Mouse (Mus musculus) frontal cortex, adult (tissue): ENCODE measurements around the gene Rbms3.

Experiments
- ATAC-seq: cut with Nextera tagmentation; 2 replicates; pipeline ENCODE4 v1.9.2; 2017; ENCODE audit warnings: mild to moderate bottlenecking, moderate library complexity, mixed read lengths; ENCODE audit not compliant: low TSS enrichment

Gene Rbms3

DNA sequence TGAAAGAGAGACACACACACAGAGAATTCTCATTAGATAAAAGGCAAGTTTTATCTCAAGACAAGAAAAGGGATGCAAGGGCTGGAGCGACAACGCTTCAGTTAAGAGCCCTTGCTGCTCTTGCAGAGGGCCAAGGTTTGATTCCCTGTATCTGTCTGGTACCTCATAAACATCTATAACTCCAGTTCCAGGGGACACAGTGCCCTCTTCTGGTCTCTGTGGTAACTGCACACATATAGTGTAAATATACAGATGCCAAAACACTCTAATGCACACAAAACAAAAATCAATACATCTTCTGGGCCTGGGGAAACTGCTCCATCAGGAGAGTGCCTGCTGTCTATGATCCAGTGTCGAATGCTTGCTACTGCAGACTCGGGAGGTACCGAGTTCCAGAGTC, 145.3 kb downstream of the Rbms3 start:
- ATAC-seq: no peak

DNA sequence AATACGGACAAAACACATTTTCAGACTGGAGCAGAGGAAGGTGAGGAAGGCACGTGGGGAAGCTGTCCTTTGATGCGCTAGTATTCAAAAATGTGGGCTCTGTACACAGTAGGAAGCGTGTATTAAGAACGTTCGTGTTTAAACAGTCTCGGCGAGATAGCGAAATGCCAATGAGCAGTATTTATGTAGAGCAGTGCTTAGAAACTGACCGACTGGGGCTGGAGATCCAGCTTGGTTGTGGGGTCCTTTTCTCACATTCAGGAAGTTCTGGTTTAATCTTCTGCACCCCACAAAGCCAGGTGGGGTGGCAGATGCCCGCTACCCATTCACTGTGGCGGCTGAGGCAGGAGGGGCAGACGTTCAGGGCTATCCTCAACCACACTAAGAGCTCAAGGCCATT, 153.0 kb downstream of the Rbms3 start:
- ATAC-seq: no peak

DNA sequence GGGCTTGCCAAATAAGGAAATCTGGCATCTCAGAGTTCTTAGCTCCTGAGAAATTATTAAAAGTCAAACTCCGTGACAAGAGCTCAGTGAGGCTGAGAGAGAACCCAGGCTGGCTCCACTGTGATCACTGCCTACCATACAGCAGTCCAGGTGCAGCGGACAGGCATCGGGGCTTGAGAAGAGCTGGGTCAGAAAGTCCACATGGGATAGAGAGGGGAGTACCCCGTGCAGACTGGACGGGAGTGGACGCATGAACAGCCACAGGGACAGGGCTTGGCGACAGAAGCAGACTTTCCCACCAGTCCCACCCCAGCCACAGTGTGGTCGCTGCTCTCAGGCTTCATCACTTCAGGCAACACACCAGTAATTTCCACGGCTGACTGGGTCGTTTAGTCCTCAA, 176.9 kb downstream of the Rbms3 start:
- ATAC-seq: no peak

DNA sequence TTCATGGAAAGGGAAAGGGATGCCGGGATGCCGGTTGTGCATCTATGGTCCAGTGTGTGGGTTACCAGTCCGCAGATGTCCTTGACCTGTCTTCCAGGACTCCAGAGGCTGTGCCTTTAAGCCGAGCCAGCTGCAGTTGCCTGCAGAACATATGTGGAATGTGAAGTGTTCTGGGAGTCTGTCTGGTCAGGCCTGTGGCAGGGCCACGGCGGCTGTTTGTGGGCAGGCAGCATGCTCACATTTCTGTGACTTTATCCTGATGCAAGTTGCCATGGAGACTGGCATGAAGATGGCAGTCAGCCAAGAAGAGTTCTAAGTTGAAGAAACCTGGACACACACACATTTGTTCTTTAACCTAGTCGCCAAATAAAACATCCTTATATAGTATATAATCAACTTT, 187.1 kb downstream of the Rbms3 start:
- ATAC-seq: no peak

DNA sequence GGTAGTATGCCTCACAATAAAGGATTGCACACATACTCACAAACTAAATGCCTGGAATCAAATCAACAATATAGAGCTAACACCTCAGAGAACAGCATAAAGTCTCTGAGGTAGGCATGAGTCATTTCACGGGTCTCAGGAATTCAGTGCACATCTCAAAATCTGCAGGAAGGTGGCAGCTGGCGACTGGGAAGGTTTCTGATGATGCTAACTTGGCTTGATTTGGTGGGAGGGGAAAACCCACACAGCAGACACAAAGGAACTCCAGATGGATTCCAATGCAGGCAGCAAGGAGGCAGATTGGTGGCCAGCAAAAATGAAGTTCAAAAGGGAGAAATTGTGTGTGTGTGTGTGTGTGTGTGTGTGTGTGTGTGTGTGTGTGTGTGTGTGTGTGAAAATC, 193.9 kb downstream of the Rbms3 start:
- ATAC-seq: peak; percentile 99

DNA sequence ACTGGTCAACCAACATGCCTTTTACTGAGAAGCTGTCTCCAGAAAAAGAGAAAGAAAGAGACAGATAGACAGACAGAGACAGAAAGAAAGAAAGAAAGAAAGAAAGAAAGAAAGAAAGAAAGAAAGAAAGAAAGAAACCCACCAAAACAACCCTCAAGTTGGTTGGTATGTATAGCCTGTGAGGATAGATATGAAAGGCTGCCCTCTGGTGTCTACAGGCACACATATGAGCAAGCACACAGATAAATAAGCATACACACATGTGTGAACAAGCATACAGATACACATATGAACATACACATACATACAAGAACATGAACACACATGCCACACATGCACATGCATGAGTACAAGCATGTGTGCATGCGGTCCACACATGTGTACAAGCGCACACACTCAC, 199.0 kb downstream of the Rbms3 start:
- ATAC-seq: no peak

DNA sequence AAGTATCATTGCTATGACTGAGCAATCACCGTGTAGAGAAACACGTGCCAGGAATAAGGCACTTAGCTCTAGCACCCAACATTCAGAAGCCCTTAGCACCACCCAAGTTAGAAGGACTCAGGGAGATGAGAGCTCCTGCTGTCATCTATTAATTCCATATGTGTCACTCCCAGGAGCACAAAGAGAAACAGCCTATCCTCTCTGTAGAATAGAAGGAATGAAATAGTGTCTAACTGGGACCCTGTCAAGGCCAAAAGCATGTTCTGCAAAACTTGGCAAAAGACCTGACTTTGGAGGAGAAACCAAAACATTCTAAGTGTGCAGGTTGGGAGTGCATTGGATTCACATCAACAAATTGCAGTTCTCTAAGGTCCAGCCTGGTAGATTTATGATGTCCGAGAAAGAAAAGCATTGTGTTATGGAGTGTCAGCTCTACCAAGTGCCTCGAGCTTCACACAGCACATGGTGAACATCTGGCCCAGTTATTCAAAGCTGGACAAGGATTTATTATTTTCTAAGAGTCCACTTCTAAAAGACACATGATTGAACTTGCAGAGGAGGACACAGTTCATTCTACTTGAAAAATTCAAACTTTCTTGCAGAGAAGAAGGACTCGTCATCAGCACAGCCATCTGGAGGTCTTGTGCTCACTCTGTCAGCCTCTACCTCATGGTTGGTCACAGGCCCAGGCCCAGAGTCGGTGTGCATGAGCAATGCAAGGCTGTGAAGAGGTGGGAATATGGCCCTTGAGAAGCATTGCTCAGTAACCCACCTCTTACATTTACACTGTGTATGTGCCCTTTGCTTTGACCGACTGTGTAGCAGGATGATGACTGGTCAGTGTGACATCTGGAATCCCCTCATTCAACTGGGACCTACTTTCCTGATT, 200.3 kb downstream of the Rbms3 start:
- ATAC-seq: no peak

DNA sequence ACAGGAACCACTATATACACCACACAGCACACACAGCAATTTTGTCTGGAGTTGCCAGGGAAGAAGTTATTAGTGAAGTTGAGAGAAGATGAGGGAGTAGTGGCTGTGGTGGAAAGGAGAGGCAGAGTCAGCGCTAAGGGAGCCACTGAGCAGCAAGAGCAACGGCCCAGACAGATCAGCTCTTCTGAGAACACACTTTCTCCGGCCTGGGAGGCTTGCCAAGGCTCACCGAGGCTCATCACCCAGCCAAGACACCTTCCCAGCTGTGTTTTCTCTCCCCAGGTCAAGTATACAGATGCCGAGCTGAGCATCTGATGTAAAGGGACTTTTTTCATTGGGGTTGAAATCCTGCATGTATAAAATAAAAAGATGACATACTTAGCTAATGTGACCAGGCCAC, 206.5 kb downstream of the Rbms3 start:
- no peak for ATAC-seq

DNA sequence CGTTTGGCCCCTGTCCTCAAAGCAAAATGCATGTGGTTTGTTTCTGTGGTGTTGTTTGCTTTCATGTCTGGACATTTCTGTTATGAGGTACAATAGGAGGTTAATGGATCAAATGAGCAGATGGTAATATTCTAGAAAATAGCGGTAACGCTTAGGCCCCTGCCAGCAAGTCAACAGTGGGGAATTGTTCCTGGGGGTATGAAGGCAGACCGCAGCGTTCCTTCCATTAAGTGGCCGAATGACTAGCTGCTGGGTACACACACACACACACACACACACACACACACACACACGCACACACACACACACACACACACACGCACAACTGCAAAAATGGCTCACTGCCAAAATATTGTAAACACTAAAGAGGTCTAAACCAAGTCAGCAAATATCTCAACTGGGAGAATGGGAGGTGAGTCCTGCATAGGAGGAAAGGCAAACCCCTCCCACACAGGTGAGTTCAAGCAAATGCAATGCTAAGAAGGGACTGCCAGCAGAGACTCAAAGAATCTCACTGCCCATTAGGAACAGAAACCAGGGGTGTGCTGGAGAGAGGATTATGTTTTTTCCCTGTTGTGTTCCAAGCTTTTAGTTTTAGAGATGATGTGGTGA, 209.7 kb downstream of the Rbms3 start:
- ATAC-seq: no peak

DNA sequence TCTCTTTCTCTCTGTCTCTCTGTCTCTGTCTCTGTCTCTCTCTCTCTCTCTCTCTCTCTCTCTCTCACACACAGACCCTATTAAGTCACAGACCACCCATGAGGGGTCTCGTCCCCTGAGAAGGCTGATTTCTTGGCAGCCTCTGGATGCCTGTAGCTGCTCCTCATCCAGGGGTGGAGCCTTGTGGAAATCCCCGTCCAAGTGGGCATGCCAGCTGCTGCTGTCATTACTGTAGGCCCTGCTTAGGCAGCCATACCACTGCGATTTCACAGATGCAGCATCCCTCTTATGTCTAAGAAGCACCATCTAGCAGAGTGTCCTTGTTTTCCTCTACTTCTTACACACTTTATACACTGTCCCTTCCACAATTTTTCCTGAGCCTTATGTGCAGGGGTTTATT, 216.5 kb downstream of the Rbms3 start:
- no peak for ATAC-seq

DNA sequence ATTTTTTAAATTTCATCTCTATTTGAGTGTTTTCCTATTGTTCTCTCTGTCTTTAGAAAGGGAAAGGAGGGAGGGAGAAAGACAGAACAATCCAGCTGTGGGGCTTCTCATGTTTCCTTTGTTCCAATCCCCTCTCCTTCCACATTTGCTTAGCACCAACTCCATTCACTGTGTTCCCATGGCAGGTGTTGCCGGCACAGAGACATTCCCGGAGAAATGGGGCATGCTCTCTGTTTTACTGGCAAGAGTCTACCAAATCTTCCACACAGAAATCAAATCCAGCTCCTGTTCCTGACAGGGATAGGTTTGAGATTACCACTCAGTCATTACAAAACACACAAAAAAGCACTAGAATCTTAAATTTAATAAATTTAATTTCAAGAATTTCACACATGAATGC, 217.1 kb downstream of the Rbms3 start:
- no peak for ATAC-seq

DNA sequence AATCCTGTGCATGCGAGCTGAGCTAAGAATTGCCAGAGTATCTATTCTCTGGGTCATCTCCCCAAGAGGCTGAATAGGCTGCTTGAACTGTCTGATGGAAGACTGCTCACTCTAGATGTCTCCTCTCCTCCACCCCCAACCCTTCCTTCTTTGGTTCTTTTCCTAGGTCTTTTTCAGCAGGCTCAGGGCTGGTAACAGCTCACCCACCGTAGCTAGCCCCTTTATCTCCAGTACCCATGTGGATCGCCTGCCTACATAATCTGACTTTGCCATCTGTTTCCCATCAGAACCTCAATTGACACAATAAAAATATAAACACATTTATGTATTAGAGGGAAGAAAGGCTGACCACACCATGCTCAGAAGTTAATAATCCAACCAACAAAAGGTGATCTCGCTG, 225.1 kb downstream of the Rbms3 start:
- ATAC-seq: no peak

DNA sequence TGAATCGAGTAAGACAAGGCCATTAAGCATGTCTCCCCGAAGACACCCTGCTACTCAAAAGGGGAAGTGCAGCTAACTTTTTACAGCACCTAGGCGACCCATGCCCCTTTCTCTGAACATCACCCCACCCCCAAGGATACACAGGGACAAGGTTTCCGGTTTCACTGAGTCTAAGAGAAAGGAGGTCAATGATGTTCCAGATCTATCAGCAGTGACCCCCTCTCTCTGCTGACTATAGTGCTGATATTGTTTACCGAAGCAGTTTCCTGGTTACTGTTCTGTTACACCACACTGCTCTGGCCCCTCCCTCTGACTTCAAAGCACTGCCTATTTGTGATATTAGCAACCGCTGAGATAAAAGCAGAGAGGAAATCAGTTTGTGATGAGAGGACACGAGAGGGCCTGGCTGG, 229.4 kb downstream of the Rbms3 start:
- ATAC-seq: no peak

DNA sequence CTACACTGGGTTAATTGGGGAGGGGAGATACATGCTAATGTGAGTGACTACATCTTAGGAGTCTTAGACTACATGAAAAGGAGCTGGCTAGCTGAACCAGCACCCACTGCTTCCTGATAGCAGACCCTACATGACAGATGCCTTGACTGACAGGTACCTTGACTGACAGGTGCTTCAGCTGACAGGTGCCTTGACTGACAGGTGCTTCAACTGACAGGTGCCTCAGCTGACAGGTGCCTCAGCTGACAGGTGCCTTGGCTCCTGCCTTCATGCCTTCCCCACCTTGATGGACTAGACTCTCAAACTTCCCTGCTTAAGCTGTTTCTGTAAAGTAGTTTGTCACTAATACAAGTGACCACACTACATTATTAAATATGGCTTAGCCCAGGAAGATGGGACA, 232.6 kb downstream of the Rbms3 start:
- no peak for ATAC-seq

DNA sequence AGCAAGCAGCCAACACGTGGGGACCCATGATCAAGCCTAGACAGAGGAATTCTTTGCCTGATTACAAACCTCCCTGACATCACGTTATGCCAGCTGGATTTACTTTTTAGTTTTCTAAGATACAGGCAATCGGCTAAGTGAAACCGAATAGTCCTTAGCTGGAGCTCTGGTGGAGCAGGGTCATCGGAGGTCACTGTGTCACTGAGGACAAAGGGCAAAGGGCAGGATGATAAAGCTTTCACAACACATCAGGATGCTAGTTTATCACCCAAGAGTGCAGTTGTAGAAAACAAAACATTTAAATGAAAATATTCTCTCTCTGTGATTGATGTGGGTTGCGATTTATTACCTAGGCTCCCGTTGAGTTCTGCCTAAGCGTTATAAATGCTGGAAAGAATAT, 233.1 kb downstream of the Rbms3 start:
- ATAC-seq: no peak

DNA sequence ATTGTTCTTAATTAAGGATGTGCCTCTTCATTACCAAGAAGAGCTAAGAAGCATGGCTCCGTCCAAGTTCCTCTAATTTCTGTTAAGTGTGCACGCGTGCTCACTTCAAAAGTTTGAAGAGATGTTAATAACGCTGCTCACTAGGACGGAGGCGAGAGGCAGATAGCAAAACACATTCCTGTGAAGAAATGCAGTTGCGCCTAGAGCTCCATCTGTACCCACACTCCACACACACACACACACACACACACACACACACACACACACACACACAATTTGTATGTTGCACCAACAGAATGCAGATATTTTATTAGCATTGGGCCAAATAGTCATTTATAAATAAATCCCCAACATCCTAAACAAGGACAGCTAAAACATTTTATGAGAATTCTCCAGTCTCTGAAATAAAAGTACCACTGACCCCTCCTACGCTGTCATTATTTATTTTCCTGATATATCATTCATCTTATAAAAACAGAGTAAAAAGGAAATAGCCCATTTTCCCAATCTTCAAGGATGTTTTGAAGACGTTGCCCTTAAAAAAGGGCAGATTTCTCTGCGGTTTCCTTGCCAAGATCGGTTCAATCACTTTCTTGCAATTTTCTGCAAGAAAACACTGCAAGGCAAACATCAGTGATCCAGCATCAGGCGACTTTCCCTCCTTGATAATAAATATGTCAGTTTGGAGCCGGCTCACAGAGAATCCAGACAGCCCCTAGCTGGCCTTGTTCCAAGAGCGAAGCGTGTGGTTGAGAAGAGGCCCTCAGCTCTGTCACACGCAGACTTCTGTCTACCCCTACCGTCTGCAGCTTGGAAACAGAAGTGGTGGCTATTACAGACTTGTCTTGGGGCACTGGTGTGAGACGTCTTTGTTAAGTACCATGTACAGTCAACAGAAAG, 235.8 kb downstream of the Rbms3 start:
- ATAC-seq: no peak

DNA sequence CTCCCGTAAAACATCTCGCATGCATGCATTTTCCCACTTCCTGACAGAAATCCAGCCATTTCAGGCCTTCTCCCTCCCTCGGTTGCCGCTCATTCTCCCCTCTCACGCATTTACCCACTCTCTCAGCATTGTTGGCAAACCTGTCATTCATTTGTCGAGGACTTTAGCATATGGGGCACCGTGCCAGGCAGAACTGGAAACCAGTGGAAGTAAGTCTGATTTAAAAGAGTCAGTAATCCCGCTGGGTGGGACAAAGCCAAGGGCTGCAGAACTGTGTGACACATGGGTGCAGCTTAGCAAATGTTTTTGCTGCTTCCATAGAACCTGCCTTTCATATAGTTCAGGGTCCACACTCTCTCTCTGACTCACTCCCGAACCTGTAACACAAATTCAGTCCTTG, 241.7 kb downstream of the Rbms3 start:
- ATAC-seq: no peak

DNA sequence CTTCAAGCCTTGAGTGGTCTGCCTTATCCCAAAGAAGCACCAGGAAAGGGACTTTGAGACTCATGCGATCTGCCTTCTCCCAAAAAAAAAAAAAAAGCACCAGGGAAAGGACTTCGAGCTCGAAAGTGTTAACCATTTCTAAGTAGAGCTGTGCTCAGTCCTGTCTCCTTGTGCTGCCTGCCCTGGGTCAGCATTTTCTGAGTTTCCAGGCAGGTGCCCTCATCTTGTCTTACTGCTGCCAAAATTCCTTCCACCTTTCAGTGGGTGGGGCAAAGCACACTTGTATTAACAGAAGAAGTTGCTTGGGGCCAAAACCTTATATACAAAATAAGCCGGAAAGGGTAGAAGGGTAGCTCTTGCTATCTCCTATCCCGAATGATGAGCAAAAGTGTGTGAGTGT, 248.8 kb downstream of the Rbms3 start:
- ATAC-seq: no peak

DNA sequence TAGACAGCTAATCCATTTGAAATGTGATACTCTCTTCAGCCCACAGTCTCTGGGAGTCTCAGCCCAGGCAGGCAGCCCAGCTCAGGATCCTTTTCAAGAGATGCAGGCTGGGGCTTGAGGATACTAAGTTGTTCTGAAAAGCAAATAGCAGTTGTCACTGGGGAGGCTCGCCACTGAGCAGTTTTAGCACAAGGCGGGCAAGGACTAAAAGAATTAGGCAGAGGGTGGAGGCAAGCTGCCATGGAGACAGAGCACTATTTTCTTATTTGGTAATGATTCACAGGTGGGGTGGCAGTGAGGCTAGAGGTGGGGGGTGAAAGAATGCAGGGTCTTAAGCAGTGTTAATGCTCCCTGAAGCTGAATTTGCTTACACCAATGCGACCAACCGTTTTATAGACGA, 249.6 kb downstream of the Rbms3 start:
- ATAC-seq: peak; percentile 23; the same call in 1 of the 2 replicates

DNA sequence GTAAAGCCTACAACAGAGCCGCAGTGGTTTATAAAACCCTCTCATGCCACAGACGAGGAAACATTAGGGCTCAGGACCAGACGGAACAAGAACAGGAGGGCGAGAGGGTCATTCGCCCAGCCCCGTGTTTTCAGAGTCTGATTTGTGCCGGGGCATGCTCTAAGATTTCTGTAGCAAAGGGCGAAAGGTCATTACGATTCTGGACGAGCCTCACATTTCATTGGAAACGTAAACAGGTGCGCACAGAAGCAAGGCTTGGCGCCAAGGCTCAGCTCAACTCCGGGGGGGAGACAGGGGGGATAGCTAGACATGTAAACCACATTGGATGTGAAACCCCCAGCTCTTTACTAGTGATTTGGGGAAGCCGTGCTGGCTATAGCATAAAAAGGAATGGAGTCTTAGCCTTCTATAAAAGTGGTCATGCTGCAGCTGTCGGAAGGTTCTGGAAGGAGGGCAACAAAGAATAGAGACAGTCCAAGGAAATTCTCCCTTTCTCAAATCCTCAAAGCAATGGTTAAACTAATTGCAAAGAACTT, 250.2 kb downstream of the Rbms3 start:
- no peak for ATAC-seq

DNA sequence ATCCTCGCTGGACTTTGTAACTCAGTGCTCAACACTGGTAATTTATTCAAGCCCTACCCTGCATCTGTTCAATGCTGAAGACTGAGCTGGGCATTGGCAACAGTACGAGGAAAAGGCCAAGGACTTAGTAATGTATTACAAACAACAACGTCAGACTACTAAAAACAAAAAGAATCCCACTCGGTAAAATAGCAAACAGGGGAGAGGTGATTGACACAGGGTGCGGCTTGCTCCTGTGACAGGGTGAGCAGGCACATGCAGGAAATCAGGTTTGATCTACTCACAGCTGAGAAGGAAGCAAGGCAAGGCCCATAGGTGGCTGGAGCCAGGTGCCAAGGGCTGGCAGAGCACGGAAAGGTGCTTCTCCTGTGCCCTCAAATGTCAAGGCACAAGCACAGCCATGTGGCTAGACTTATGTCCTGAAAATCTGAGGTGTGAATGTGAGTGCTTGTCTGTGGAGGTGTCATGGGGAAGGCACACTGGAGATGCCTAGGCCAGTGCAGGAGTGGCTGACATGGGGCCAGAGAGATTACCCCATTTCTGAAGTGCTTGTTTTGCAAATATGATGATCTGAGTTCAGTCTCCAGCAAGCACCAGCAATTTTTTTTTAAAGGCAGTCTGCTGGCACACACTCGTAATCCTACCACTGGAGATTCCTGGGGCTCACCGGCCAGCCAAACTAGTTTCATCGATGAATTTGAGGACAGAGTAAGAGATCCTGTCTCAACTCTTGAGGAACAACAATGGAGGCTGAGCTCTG, 251.4 kb downstream of the Rbms3 start:
- no peak for ATAC-seq

DNA sequence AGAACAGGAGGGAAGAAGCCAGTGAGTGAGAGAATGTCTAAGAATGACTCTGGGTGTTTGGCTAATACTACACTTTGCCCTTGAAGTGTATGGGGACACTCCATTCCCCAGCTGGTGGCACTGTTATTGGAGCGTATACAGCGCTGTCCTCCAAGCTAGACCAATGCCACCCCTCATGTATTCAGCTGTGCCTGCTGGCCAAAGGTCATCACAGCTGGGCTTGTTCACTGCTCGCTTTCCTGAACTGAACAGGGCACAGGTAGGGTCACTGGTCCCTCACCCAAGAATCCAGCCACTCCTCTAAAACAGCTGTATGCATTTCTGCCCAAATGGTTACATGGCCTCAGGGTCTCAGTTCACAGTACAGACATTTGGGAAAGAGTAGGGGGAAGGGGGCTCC, 253.9 kb downstream of the Rbms3 start:
- no peak for ATAC-seq
